Mouse (Mus musculus): ENCODE data around the gene Lrrn2. TPM values are rescaled to one million over a fixed set of nuclear protein-coding genes. Genes with fewer than 3 reads are reported as not detected.

The Lrrn2 gene
- polyA plus RNA-seq, 1 experiment from 2014 or later, result 6.3 TPM

DNA sequence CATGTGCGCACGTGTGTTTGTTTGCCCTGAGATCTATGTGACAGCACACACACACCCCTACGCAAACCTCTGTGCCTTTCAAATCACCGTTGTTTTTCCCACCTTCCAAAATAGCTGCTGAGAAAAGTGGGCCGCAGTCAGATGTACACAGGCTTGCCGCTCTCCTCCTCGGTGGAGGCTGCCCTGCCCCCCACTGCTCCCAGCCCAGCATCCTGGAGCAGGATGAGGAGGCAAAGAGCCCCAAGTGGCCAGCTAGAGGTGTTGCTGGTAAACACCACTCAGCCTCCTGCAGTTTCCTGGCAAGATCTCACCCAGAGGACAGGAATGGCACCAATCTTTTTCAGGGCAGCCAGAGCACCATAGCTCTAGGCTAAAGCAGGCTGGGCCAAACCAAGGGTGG, 54.8 kb downstream of the Lrrn2 start:
- 0 out of 2 replicates have a peak, but pooled peaks cover 16% of the 10 kb centered on the region for H3K27me3 ChIP-seq
- H3K36me3 ChIP-seq, result no peaks in the 10 kb centered on the region
- H3K4me1 ChIP-seq, result peaks cover 8% of the 10 kb centered on the region; the same call in 1 of the 2 replicates
- no peaks in the 10 kb centered on the region for H3K9me3 ChIP-seq
- no peak overlapping the region for H3K9ac ChIP-seq
- H3K4me3 ChIP-seq, result no peak overlapping the region
- no peak overlapping the region for H3K27ac ChIP-seq
- H3K4me2 ChIP-seq, result no peak overlapping the region
- 28% methylated on average over 7 of the region's 7 CpGs for WGBS
- ATAC-seq (ENCODE audit: insufficient number of reproducible peaks, low FRiP score, low TSS enrichment, low read depth), result no peak

DNA sequence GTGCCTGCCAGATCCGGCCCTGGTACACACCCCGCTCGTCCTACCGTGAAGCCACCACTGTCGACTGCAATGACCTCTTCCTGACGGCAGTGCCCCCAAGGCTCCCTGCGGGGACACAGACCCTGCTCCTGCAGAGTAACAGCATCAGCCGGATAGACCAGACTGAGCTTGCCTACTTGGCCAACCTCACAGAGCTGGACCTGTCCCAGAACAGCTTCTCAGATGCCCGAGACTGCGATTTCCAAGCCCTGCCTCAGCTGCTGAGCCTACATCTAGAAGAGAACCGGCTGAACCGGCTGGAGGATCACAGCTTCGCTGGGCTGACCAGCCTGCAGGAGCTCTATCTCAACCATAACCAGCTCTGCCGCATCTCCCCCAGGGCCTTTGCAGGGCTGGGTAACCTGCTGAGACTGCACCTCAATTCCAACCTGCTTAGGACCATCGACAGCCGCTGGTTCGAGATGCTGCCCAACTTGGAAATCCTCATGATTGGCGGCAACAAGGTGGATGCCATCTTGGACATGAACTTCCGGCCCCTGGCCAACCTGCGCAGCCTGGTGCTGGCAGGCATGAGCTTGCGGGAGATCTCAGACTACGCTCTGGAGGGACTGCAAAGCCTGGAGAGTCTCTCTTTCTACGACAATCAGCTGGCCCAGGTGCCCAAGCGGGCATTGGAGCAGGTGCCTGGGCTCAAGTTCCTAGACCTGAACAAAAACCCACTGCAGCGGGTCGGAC, 57.4 kb downstream of the Lrrn2 start:
- H3K27me3 ChIP-seq, result 0 out of 2 replicates have a peak, but pooled peaks cover 16% of the 10 kb centered on the region
- H3K27ac ChIP-seq, result no peak overlapping the region
- H3K36me3 ChIP-seq, result no peaks in the 10 kb centered on the region
- H3K9ac ChIP-seq, result no peak overlapping the region
- peaks cover 8% of the 10 kb centered on the region; the same call in 1 of the 2 replicates for H3K4me1 ChIP-seq
- H3K9me3 ChIP-seq, result no peaks in the 10 kb centered on the region
- ATAC-seq (ENCODE audit: insufficient number of reproducible peaks, low FRiP score, low TSS enrichment, low read depth), result no peak; the same call in 1 of the 2 replicates
- WGBS, result 86% methylated on average over 26 of the region's 26 CpGs
- no peak overlapping the region for H3K4me2 ChIP-seq
- H3K4me3 ChIP-seq, result no peak overlapping the region

DNA sequence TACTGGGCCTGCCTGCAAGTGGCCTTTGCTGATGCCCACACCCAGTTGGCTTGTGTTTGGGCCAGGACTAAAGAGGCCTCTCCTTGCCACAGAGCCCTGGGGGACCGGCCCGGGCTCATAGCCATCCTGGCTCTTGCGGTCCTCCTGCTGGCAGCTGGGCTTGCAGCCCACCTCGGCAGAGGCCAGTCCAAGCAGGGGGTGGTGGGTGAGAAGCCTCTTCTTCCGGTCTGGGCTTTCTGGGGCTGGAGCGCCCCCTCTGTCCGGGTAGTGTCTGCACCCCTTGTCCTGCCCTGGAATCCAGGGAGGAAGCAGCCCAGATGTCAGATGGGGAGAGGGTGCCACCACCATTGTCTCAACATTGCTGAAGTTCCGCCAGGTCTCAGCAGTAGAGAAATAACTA, 58.9 kb downstream of the Lrrn2 start:
- Histone ChIP-seq H3K4me3 (no peak overlapping the region), H3K36me3 (no peaks in the 10 kb centered on the region), H3K4me2 (no peak overlapping the region), H3K9ac (no peak overlapping the region), H3K4me1 (peaks cover 8% of the 10 kb centered on the region; the same call in 1 of the 2 replicates), H3K27ac (no peak overlapping the region), H3K27me3 (0 out of 2 replicates have a peak, but pooled peaks cover 16% of the 10 kb centered on the region), H3K9me3 (no peaks in the 10 kb centered on the region)
- ATAC-seq (ENCODE audit: insufficient number of reproducible peaks, low FRiP score, low TSS enrichment, low read depth), result no peak
- 74% methylated on average over 8 of the region's 8 CpGs for WGBS

- Histone ChIP-seq H3K27ac (no peak overlapping the region), H3K27me3 (peaks cover 20% of the 10 kb centered on the region), H3K4me3 (no peak overlapping the region), H3K4me2 (no peak overlapping the region), H3K9ac (no peak overlapping the region), H3K36me3 (no peaks in the 10 kb centered on the region), H3K9me3 (no peaks in the 10 kb centered on the region), H3K4me1 (peaks cover 6% of the 10 kb centered on the region)
- ATAC-seq (ENCODE audit: insufficient number of reproducible peaks, low FRiP score, low TSS enrichment, low read depth), result no peak
- 29% methylated on average over 8 of the region's 8 CpGs for WGBS
These were observed 65.8 kb downstream of the Lrrn2 start for GRCm38 (mm10) chr1:132945826-132946225.

GRCm38 (mm10) chr1:132947811-132948210, 67.7 kb downstream of the Lrrn2 start:
- Histone ChIP-seq H3K4me2 (no peak overlapping the region), H3K4me1 (peaks cover 6% of the 10 kb centered on the region), H3K27me3 (peaks cover 22% of the 10 kb centered on the region), H3K9ac (no peak overlapping the region), H3K27ac (no peak overlapping the region), H3K9me3 (no peaks in the 10 kb centered on the region), H3K36me3 (no peaks in the 10 kb centered on the region), H3K4me3 (no peak overlapping the region)
- no peak for ATAC-seq (ENCODE audit: insufficient number of reproducible peaks, low FRiP score, low TSS enrichment, low read depth)
- WGBS, result 56% methylated on average over 7 of the region's 7 CpGs

DNA sequence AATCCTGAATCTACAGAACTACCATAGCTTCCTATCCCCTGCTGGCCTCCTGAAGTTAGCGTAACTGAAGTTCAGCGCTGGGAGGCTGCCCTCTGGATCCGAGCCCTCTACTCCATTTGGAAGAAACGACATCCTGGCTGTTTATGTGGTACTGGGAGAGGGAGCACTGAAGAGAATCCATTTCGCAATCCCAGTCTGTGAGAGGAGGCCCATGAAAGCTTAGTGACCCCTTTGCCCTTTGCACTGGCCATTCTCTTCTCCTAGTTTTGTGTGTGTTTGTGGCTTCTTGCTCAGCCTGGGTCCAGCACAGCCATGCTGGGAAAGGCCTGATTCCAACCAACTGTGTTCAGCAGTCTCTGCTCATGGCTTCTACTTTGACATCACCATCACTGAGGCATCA, 76.7 kb downstream of the Lrrn2 start:
- WGBS, result 86% methylated on average over 5 of the region's 5 CpGs
- ATAC-seq (ENCODE audit: insufficient number of reproducible peaks, low FRiP score, low TSS enrichment, low read depth), result no peak

DNA sequence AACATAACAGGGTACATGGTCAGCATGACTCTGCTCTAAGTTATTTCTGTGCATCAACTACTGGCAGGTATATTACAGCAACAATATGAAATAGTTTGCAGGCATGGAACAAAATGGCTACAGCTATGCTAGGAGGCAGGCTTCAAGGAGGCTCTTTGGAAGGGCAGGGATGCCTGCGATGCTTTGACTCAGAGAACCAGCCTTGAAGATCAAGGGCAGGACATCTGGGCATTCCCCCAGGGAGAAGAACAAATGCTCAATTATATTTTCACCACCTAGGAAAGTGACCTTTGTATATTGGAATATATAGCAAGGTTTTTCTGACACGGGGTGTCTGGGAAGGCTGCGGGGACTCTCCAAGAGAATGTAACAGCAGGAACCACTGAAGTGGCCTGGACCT, 81.7 kb downstream of the Lrrn2 start:
- H3K4me3 ChIP-seq, result no peak overlapping the region
- H3K27me3 ChIP-seq, result 0 out of 2 replicates have a peak, but pooled peaks cover 5% of the 10 kb centered on the region
- no peaks in the 10 kb centered on the region for H3K4me1 ChIP-seq
- no peaks in the 10 kb centered on the region for H3K36me3 ChIP-seq
- WGBS, result 82% methylated on average over 3 of the region's 3 CpGs
- H3K27ac ChIP-seq, result no peak overlapping the region
- no peak for ATAC-seq (ENCODE audit: insufficient number of reproducible peaks, low FRiP score, low TSS enrichment, low read depth)
- no peaks in the 10 kb centered on the region for H3K9me3 ChIP-seq
- no peak overlapping the region for H3K4me2 ChIP-seq
- H3K9ac ChIP-seq, result no peak overlapping the region

More for the DNA sequence above, 76.7 kb downstream of the Lrrn2 start:
- H3K4me1 ChIP-seq, result no peaks in the 10 kb centered on the region
- no peaks in the 10 kb centered on the region for H3K36me3 ChIP-seq
- no peak overlapping the region for H3K9ac ChIP-seq
- 0 out of 2 replicates have a peak, but pooled peaks cover 7% of the 10 kb centered on the region for H3K27me3 ChIP-seq
- H3K4me3 ChIP-seq, result no peak overlapping the region
- H3K4me2 ChIP-seq, result no peak overlapping the region
- no peak overlapping the region for H3K27ac ChIP-seq
- H3K9me3 ChIP-seq, result no peaks in the 10 kb centered on the region

- no peaks in the 10 kb centered on the region for H3K4me1 ChIP-seq
- H3K27me3 ChIP-seq, result 0 out of 2 replicates have a peak, but pooled peaks cover 3% of the 10 kb centered on the region
- no peak overlapping the region for H3K9ac ChIP-seq
- H3K4me2 ChIP-seq, result no peak overlapping the region
- WGBS, result 68% methylated on average over 2 of the region's 2 CpGs
- H3K9me3 ChIP-seq, result no peaks in the 10 kb centered on the region
- no peaks in the 10 kb centered on the region for H3K36me3 ChIP-seq
- H3K27ac ChIP-seq, result no peak overlapping the region
- no peak overlapping the region for H3K4me3 ChIP-seq
- no peak for ATAC-seq (ENCODE audit: insufficient number of reproducible peaks, low FRiP score, low TSS enrichment, low read depth)
These were observed 84.0 kb downstream of the Lrrn2 start for GRCm38 (mm10) chr1:132964106-132964505.

GRCm38 (mm10) chr1:132964691-132965090, 84.6 kb downstream of the Lrrn2 start:
- Histone ChIP-seq H3K27me3 (0 out of 2 replicates have a peak, but pooled peaks cover 3% of the 10 kb centered on the region), H3K4me1 (no peaks in the 10 kb centered on the region), H3K9me3 (no peaks in the 10 kb centered on the region), H3K9ac (no peak overlapping the region), H3K36me3 (no peaks in the 10 kb centered on the region), H3K27ac (no peak overlapping the region), H3K4me2 (no peak overlapping the region), H3K4me3 (no peak overlapping the region)
- WGBS, result 80% methylated on average over 4 of the region's 4 CpGs
- no peak for ATAC-seq (ENCODE audit: insufficient number of reproducible peaks, low FRiP score, low TSS enrichment, low read depth)

GRCm38 (mm10) chr1:132968659-132969058, 88.6 kb downstream of the Lrrn2 start:
- H3K4me3 ChIP-seq, result no peak overlapping the region
- H3K36me3 ChIP-seq, result no peaks in the 10 kb centered on the region
- ATAC-seq (ENCODE audit: insufficient number of reproducible peaks, low FRiP score, low TSS enrichment, low read depth), result no peak
- no peak overlapping the region for H3K9ac ChIP-seq
- H3K4me1 ChIP-seq, result no peaks in the 10 kb centered on the region
- no peak overlapping the region for H3K27ac ChIP-seq
- 22% methylated on average over 6 of the region's 6 CpGs for WGBS
- 0 out of 2 replicates have a peak, but pooled peaks cover 3% of the 10 kb centered on the region for H3K27me3 ChIP-seq
- no peaks in the 10 kb centered on the region for H3K9me3 ChIP-seq
- H3K4me2 ChIP-seq, result no peak overlapping the region

DNA sequence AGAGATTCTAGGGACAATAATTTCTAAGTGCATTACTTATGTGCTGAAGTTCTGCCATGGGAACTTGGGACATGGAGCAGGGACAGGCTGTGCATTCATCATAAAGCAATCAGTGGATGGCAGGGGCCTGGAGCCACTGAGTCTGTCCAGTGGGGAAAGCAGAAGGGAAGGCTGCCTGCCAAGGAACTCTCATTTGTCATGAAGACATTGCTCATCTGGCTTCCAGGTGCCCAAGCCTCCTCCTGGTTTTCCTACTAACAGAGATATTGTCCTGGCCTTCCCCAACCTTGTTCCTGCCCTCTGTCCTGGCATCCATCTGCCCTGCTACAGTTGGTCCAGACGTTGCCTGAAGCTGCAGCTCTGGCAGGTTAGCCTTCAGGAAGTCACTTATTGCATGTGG, 97.3 kb downstream of the Lrrn2 start:
- no peaks in the 10 kb centered on the region for H3K4me1 ChIP-seq
- no peak for ATAC-seq (ENCODE audit: insufficient number of reproducible peaks, low FRiP score, low TSS enrichment, low read depth)
- H3K36me3 ChIP-seq, result peaks cover 30% of the 10 kb centered on the region
- H3K27ac ChIP-seq, result no peak overlapping the region
- H3K9me3 ChIP-seq, result no peaks in the 10 kb centered on the region
- 41% methylated on average over 1 of the region's 1 CpGs for WGBS
- H3K9ac ChIP-seq, result no peak overlapping the region
- H3K4me3 ChIP-seq, result no peak overlapping the region
- H3K4me2 ChIP-seq, result no peak overlapping the region
- no peaks in the 10 kb centered on the region for H3K27me3 ChIP-seq

DNA sequence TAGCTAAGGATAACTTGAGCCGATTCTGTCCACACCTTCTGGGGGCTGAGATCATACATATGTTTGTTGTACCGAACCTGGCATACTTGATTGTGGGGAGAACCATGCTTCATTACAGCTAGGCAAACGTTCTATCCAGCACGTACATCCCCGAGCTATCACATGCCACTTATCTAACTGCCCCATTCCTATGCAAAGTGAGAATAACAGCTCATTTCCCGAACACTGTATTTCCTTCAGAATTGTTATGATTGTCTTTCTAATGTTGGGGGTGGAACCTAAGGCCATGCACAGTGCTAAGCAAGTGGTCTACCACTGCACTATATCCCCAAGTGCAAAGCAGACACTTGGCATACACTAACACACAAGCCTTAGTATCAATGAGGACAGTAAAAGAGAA, 101.2 kb downstream of the Lrrn2 start:
- Histone ChIP-seq H3K4me2 (no peak overlapping the region), H3K9ac (no peak overlapping the region), H3K9me3 (no peaks in the 10 kb centered on the region), H3K4me1 (no peaks in the 10 kb centered on the region), H3K4me3 (no peak overlapping the region), H3K27ac (no peak overlapping the region), H3K27me3 (no peaks in the 10 kb centered on the region), H3K36me3 (peaks cover 56% of the 10 kb centered on the region)
- no peak for ATAC-seq (ENCODE audit: insufficient number of reproducible peaks, low FRiP score, low TSS enrichment, low read depth)
- 88% methylated on average over 6 of the region's 6 CpGs for WGBS
